Mouse (Mus musculus) limb, embryonic 11.5 days (tissue): ENCODE measurements at regions not wholly inside any gene's neighbourhood (a gene's known extent, or its start where the extent isn't known, plus 50 kb on each side); places are given as distances from the start of the nearest gene placed in this dataset.

Source experiments
- ATAC-seq: fragments of 200-750 bp; cut with Nextera tagmentation; 2 replicates; pipeline ENCODE4 v1.8.0; 2017; ENCODE audit warnings: low read depth; ENCODE audit not compliant: insufficient number of reproducible peaks, low FRiP score, low TSS enrichment
- DNase-seq: peaks from one replicate; pipeline ENCODE4 v3.0.0-alpha.2; 2015; ENCODE audit warnings: low spot score
- H3K27ac ChIP-seq: fragments of 300-500 bp; sonication (generic); replicated peaks from 2 replicates; pipeline ENCODE4 v1.5.1; 2014; ENCODE audit warnings: low read depth, mild to moderate bottlenecking, low read length
- H3K27me3 ChIP-seq: fragments of 300-500 bp; sonication (generic); 2 replicates; pipeline ENCODE4 v1.6.1; 2014; ENCODE audit warnings: mild to moderate bottlenecking, low read length, mixed read lengths; ENCODE audit not compliant: control insufficient read depth, insufficient read depth
- H3K36me3 ChIP-seq: fragments of 300-500 bp; sonication (generic); 2 replicates; pipeline ENCODE4 v1.6.1; 2014; ENCODE audit warnings: mild to moderate bottlenecking, low read length, moderate library complexity, mixed read lengths; ENCODE audit not compliant: control insufficient read depth, insufficient read depth
- H3K4me1 ChIP-seq: fragments of 300-500 bp; sonication (generic); 2 replicates; pipeline ENCODE4 v1.6.1; 2014; ENCODE audit warnings: low read length, mixed read lengths; ENCODE audit not compliant: control insufficient read depth, insufficient read depth
- H3K4me2 ChIP-seq: fragments of 300-500 bp; sonication (generic); 2 replicates; pipeline ENCODE4 v1.6.1; 2014; ENCODE audit warnings: low read depth, mild to moderate bottlenecking, moderate library complexity; ENCODE audit not compliant: severe bottlenecking
- H3K4me3 ChIP-seq: fragments of 300-500 bp; sonication (generic); 2 replicates; pipeline ENCODE4 v1.5.1; 2014; ENCODE audit warnings: low read depth, low read length
- H3K9ac ChIP-seq: fragments of 300-500 bp; sonication (generic); 2 replicates; pipeline ENCODE4 v1.6.1; 2014; ENCODE audit warnings: mild to moderate bottlenecking, low read length
- H3K9me3 ChIP-seq: fragments of 300-500 bp; sonication (generic); 2 replicates; pipeline ENCODE4 v1.6.1; 2016; ENCODE audit warnings: low read length; ENCODE audit not compliant: control insufficient read depth
- WGBS: fragments of 180-500 bp; shearing (Covaris S2); extraction: QIAGEN DNeasy Blood & Tissue Kit; methylation state at CpG from one replicate; pipeline ENCODE4 v1.1.7; 2014; 5-methylcytosine and 5-hydroxymethylcytosine counted together

DNA sequence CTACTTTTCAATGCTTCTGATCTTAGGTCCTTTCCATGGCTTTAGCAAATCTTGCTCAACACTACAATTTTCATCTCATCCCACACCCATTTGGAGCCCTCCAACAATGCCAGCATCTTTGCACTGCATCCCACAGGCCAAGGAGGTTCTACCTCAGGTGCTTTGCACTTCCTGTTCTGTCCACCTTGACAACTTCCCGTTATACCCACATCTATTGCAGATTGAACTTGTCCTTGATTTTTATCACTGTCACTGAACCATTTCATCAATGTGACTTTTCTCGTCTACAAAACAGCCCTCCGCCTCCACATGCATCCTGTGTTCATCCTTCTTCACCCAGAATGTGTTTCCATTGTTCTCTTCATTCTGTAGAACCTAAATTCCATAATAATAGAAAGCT, 150.0 kb upstream of the Btg1 start:
- Histone ChIP-seq H3K27ac (no peak overlapping the region), H3K9ac (no peak overlapping the region), H3K4me2 (no peak overlapping the region), H3K27me3 (no peaks in the 10 kb centered on the region), H3K9me3 (no peaks in the 10 kb centered on the region), H3K4me1 (no peaks in the 10 kb centered on the region), H3K4me3 (no peak overlapping the region), H3K36me3 (no peaks in the 10 kb centered on the region)
- DNase-seq (no peak), ATAC-seq (no peak)
- 84% methylated on average over 3 of the region's 3 CpGs for WGBS

DNA sequence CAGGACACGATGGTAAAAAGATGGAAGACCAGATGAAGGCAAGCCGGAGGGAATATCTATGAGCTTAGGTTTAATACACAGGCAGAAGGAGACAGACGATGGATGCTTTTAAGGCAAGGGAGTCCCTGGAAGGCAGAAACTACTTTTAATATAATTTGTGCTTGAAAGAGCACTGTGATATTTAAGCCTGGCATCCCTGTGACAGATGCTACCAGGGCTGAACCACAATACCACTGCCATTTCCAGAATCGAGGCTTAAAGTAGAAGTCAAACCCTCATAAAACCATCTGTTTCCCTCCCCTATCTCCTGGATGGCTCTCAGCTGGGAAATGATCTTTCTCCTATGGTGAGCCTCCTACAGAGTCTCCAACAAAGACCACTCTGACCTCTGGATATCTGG, 149.1 kb upstream of the Btg1 start:
- Histone ChIP-seq H3K4me2 (no peak overlapping the region), H3K9me3 (no peaks in the 10 kb centered on the region), H3K9ac (no peak overlapping the region), H3K4me3 (no peak overlapping the region), H3K27ac (no peak overlapping the region), H3K27me3 (no peaks in the 10 kb centered on the region), H3K4me1 (no peaks in the 10 kb centered on the region), H3K36me3 (no peaks in the 10 kb centered on the region)
- no peak for DNase-seq
- ATAC-seq, result no peak
- 72% methylated on average over 4 of the region's 4 CpGs for WGBS

GRCm38 (mm10) chr10:96471523-96471922, 145.3 kb upstream of the Btg1 start:
- no peaks in the 10 kb centered on the region for H3K4me1 ChIP-seq
- H3K4me2 ChIP-seq, result no peak overlapping the region
- H3K27ac ChIP-seq, result no peak overlapping the region
- no peak for DNase-seq
- H3K9ac ChIP-seq, result no peak overlapping the region
- H3K36me3 ChIP-seq, result no peaks in the 10 kb centered on the region
- no peak for ATAC-seq
- no peaks in the 10 kb centered on the region for H3K9me3 ChIP-seq
- H3K4me3 ChIP-seq, result no peak overlapping the region
- no peaks in the 10 kb centered on the region for H3K27me3 ChIP-seq

DNA sequence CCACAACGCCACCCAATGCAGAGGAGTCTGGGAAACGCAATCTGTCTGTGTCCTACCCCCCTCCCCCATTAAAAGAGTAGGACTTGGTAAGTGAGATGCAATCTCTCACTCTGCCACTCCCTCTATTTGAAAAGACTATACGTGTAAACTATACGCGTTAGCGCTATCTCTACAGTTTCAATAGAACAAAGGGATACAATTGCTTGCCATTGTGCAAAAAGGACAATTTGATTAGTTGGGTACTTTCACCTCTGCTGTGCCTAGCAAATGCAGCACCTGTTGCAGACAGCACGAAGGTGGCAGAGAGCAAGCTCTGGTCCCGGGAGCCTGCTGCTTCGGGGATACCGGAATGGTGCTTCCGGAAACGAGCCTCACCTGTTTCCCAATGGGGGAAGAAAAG, 137.5 kb upstream of the Btg1 start:
- no peaks in the 10 kb centered on the region for H3K27me3 ChIP-seq
- H3K4me3 ChIP-seq, result no peak overlapping the region
- DNase-seq (no peak), ATAC-seq (no peak)
- no peak overlapping the region for H3K9ac ChIP-seq
- peaks cover 5% of the 10 kb centered on the region for H3K4me1 ChIP-seq
- no peak overlapping the region for H3K4me2 ChIP-seq
- H3K27ac ChIP-seq, result no peak overlapping the region
- 70% methylated on average over 12 of the region's 12 CpGs for WGBS
- H3K9me3 ChIP-seq, result no peaks in the 10 kb centered on the region
- H3K36me3 ChIP-seq, result no peaks in the 10 kb centered on the region

DNA sequence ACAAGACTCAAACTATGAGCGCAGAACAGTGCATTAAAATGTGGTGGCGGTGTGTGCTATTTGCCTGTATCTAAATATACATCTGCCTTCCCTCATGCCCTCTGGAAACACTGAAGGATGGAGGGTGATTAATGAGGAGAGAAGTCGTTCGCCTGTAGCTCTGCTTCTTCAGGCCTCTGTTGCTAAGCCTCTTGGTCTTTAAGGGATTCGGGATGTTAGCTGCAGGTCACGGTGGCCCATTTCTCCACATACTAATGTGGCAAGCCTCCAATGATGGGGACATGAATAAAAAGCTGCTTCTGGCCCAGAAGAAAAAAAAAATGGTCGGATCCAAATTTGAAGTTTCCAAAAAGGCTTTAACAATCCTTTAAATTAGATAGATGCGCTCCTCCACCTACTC, 137.0 kb upstream of the Btg1 start:
- Histone ChIP-seq H3K9ac (no peak overlapping the region), H3K27me3 (no peaks in the 10 kb centered on the region), H3K27ac (no peak overlapping the region), H3K36me3 (no peaks in the 10 kb centered on the region), H3K4me3 (no peak overlapping the region), H3K4me2 (no peak overlapping the region), H3K4me1 (peaks cover 5% of the 10 kb centered on the region), H3K9me3 (no peaks in the 10 kb centered on the region)
- no peak for ATAC-seq
- no peak for DNase-seq
- 45% methylated on average over 8 of the region's 8 CpGs for WGBS

- no peak overlapping the region for H3K9ac ChIP-seq
- DNase-seq (peak; percentile 48), ATAC-seq (peak; percentile 68; the same call in 1 of the 2 replicates)
- no peaks in the 10 kb centered on the region for H3K9me3 ChIP-seq
- 43% methylated on average over 14 of the region's 14 CpGs for WGBS
- H3K27ac ChIP-seq, result no peak overlapping the region; the same call in 1 of the 2 replicates
- H3K4me1 ChIP-seq, result peaks cover 5% of the 10 kb centered on the region
- no peak overlapping the region for H3K4me2 ChIP-seq
- no peak overlapping the region for H3K4me3 ChIP-seq
- H3K36me3 ChIP-seq, result no peaks in the 10 kb centered on the region
- H3K27me3 ChIP-seq, result no peaks in the 10 kb centered on the region
These were observed 136.1 kb upstream of the Btg1 start for GRCm38 (mm10) chr10:96480453-96481324.

GRCm38 (mm10) chr10:96481325-96481638, 135.5 kb upstream of the Btg1 start:
- Histone ChIP-seq H3K4me3 (no peak overlapping the region), H3K9ac (no peak overlapping the region), H3K4me2 (no peak overlapping the region), H3K4me1 (peaks cover 5% of the 10 kb centered on the region), H3K27me3 (no peaks in the 10 kb centered on the region), H3K9me3 (no peaks in the 10 kb centered on the region), H3K36me3 (no peaks in the 10 kb centered on the region), H3K27ac (no peak overlapping the region)
- DNase-seq (no peak), ATAC-seq (no peak)
- 79% methylated on average over 8 of the region's 8 CpGs for WGBS

DNA sequence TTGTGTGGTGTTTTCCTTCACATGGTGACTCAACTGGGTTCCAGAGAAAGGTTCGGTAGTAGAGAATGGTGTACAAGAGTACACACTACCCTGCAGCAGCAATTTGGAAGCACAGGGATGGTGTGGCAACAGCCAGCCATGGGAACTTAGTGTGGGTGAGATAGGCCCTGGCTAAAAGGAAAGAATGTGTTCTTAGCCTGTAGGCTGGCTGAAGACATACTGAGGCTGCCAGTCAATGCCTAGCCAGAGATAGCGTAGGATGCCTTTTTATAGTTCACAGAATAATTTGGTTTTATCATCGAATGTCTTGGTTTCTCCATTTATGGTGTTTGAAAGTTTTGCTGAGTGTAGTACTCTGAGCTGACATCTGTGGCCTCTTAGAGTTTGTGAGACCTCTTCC, 130.1 kb upstream of the Btg1 start:
- Histone ChIP-seq H3K4me2 (no peak overlapping the region), H3K4me1 (no peaks in the 10 kb centered on the region), H3K27me3 (no peaks in the 10 kb centered on the region), H3K36me3 (no peaks in the 10 kb centered on the region), H3K27ac (no peak overlapping the region), H3K9me3 (no peaks in the 10 kb centered on the region), H3K4me3 (no peak overlapping the region), H3K9ac (no peak overlapping the region)
- DNase-seq, result no peak
- 93% methylated on average over 3 of the region's 3 CpGs for WGBS
- ATAC-seq, result no peak

DNA sequence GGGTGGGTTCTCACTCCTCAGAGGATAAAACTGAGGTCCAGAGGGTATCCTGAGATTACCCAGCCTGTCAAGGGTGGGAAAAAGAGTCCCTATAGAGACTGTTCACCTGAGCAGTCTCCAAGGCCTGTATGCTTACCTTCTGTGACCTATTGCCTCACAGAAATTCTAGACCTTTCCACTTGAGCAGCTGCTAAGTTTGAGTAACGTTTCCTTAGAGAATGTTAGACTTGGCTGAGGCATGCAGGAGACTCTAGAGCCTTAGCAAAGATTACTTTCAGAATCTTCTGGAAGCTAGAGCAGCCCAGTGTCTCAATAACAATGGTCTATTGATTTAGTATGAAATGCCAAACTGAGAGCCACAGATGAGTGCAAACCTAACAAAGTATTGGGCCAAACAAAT, 123.1 kb upstream of the Btg1 start:
- Histone ChIP-seq H3K4me2 (no peak overlapping the region), H3K4me3 (no peak overlapping the region), H3K27ac (no peak overlapping the region), H3K27me3 (no peaks in the 10 kb centered on the region), H3K9me3 (no peaks in the 10 kb centered on the region), H3K36me3 (no peaks in the 10 kb centered on the region), H3K4me1 (no peaks in the 10 kb centered on the region), H3K9ac (no peak overlapping the region)
- ATAC-seq (no peak), DNase-seq (no peak)
- 79% methylated on average over 1 of the region's 1 CpGs for WGBS
